ENCODE assay signal across 8 mouse cellular contexts in the genomic region with DNA sequence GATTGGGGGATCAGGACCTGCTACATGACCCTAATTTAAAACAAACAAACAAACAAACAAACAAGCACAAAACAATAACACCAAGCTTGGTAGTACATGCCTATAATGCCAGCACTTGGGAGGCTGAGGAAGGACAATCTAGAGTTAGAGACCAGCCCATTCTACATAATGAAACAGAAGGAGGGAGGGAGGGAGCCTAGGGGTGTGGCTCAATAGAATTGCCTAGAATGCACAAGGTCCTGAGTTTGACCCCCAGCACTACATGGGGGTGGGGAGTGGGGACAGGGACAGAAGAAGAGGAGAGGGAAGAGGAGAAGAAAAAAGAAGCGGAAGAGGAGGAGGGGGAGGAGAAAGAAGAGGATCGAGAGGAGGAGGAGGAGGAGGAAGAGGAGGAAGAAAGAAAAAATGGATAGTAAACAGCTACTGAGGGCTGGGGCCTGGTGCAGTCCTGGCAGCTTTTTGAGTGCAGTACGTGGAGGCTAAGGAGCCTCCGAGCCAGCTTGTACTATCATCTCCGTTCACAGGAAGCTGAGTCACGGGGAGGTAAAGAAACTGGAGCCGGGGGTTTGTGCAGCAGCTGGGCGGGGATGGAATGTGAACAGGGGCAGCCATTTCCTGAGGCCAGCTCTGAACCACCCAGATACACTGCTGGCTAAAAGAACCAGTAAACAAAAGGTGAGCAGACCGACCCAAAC. TPM values are rescaled to one million over a fixed set of nuclear protein-coding genes. Genes with fewer than 3 reads are reported as not detected.
DNase-seq lines count a peak whose midpoint lies in the region; ATAC-seq lines count a peak whose summit lies in the region.

No protein-coding gene starts in this region.

- DNase-seq in right cerebral cortex, adult 2 months (ENCODE audit: low spot score in 2 of 2) = peak; percentile 29 to 34
- no peak for DNase-seq in right cerebral cortex, postnatal 4 days
- peak; percentile 73 for DNase-seq in c-Kit-positive CD71-positive TER-119-positive erythroid progenitor cells, embryonic 14.5 days (ENCODE audit: low spot score)
- DNase-seq in heart, embryonic 10.5 days (ENCODE audit: low spot score) = peak; percentile 90
- peak; percentile 82 for DNase-seq in lung, postnatal 25 days (ENCODE audit: low spot score)
- peak; percentile 44 for DNase-seq in thymus, postnatal 14 days
- DNase-seq in retina, embryonic 14.5 days (ENCODE audit: low spot score) = no peak

- peak overlapping the region; percentile 44 for H3K4me2 ChIP-seq in kidney, embryonic 15.5 days

- H3K27ac ChIP-seq in heart, embryonic 10.5 days = peak overlapping the region; percentile 86
- peak overlapping the region; percentile 92 for H3K27ac ChIP-seq in kidney, embryonic 15.5 days

- no peaks in the 10 kb centered on the region for H3K9me3 ChIP-seq in heart, embryonic 10.5 days
- H3K9me3 ChIP-seq in kidney, embryonic 15.5 days (replicated peaks) = no peaks in the 10 kb centered on the region

- H3K4me1 ChIP-seq in heart, embryonic 10.5 days = peaks cover 18% of the 10 kb centered on the region
- H3K4me1 ChIP-seq in kidney, embryonic 15.5 days = peaks cover 24% of the 10 kb centered on the region

- no peaks in the 10 kb centered on the region for H3K36me3 ChIP-seq in heart, embryonic 10.5 days
- H3K36me3 ChIP-seq in kidney, embryonic 15.5 days = no peaks in the 10 kb centered on the region

- no peak overlapping the region for H3K9ac ChIP-seq in kidney, embryonic 15.5 days

- H3K27me3 ChIP-seq in heart, embryonic 10.5 days (ENCODE audit: insufficient read depth, poor library complexity, severe bottlenecking) = no peaks in the 10 kb centered on the region
- H3K27me3 ChIP-seq in kidney, embryonic 15.5 days = no peaks in the 10 kb centered on the region

- WGBS in heart, embryonic 10.5 days = 13% methylated on average over 9 of the region's 9 CpGs
- 3% methylated on average over 9 of the region's 9 CpGs for WGBS in kidney, embryonic 15.5 days

- H3K4me3 ChIP-seq in heart, embryonic 10.5 days = 0 out of 2 replicates have a peak overlapping the region, but pooled peaks have one; percentile 33
- peak overlapping the region; percentile 23 for H3K4me3 ChIP-seq in kidney, embryonic 15.5 days (replicated peaks)

- peak; percentile 92 for ATAC-seq in kidney, embryonic 15.5 days (replicated peaks; ENCODE audit: low FRiP score)

RNA-seq across cellular contexts. Expression of a gene that starts 9.7 kb away (rescaled TPM):
- 0.05 and 0.08 TPM in 2 replicates for polyA plus RNA-seq in heart, embryonic 10.5 days (2016; fragmentation: Nextera tagmentation; extraction: Ambion mirVana)
- 0.35 and 0.49 TPM in 2 replicates for polyA plus RNA-seq in kidney, embryonic 15.5 days (2015; fragmentation: Nextera tagmentation; extraction: Ambion mirVana)

RNA-seq across cellular contexts. Expression of a gene that starts 30.8 kb away (rescaled TPM):
- 10.0 and 10.8 TPM in 2 replicates for polyA plus RNA-seq in heart, embryonic 10.5 days (2016; fragmentation: Nextera tagmentation; extraction: Ambion mirVana)
- 20.3 and 21.3 TPM in 2 replicates for polyA plus RNA-seq in kidney, embryonic 15.5 days (2015; fragmentation: Nextera tagmentation; extraction: Ambion mirVana)

RNA-seq across cellular contexts. Expression of a gene that starts 32.6 kb away (rescaled TPM):
- polyA plus RNA-seq in heart, embryonic 10.5 days (2016; fragmentation: Nextera tagmentation; extraction: Ambion mirVana) = 4.2 and 6.5 TPM in 2 replicates
- 3.6 and 4.9 TPM in 2 replicates for polyA plus RNA-seq in kidney, embryonic 15.5 days (2015; fragmentation: Nextera tagmentation; extraction: Ambion mirVana)

RNA-seq across cellular contexts. Expression of a gene that starts 37.0 kb away (rescaled TPM):
- not detected in 2 replicates for polyA plus RNA-seq in heart, embryonic 10.5 days (2016; fragmentation: Nextera tagmentation; extraction: Ambion mirVana)
- polyA plus RNA-seq in kidney, embryonic 15.5 days (2015; fragmentation: Nextera tagmentation; extraction: Ambion mirVana) = not detected in 2 replicates

RNA-seq across cellular contexts. Expression of a gene that starts 53.4 kb away (rescaled TPM):
- polyA plus RNA-seq in heart, embryonic 10.5 days (2016; fragmentation: Nextera tagmentation; extraction: Ambion mirVana) = 3.3 and 4.9 TPM in 2 replicates
- 15.1 and 17.0 TPM in 2 replicates for polyA plus RNA-seq in kidney, embryonic 15.5 days (2015; fragmentation: Nextera tagmentation; extraction: Ambion mirVana)

Comparison
In these comparisons a context has a peak if more than half of its experiments do, and no peak if none do; other contexts are left out.
1. DNase-seq: peak in right cerebral cortex, adult 2 months (2 of 2), c-Kit-positive CD71-positive TER-119-positive erythroid progenitor cells, embryonic 14.5 days (single experiment), heart, embryonic 10.5 days (single experiment), lung, postnatal 25 days (single experiment) and thymus, postnatal 14 days (single experiment); none in right cerebral cortex, postnatal 4 days (single experiment) and retina, embryonic 14.5 days (single experiment).